Mouse (Mus musculus): Measurements from ENCODE around the gene Parvg. TPM values are rescaled to one million over a fixed set of nuclear protein-coding genes. Genes with fewer than 3 reads are reported as not detected.

Parvg gene
- polyA plus RNA-seq, 1 experiment from 2014 or later = 2.1 TPM

DNA sequence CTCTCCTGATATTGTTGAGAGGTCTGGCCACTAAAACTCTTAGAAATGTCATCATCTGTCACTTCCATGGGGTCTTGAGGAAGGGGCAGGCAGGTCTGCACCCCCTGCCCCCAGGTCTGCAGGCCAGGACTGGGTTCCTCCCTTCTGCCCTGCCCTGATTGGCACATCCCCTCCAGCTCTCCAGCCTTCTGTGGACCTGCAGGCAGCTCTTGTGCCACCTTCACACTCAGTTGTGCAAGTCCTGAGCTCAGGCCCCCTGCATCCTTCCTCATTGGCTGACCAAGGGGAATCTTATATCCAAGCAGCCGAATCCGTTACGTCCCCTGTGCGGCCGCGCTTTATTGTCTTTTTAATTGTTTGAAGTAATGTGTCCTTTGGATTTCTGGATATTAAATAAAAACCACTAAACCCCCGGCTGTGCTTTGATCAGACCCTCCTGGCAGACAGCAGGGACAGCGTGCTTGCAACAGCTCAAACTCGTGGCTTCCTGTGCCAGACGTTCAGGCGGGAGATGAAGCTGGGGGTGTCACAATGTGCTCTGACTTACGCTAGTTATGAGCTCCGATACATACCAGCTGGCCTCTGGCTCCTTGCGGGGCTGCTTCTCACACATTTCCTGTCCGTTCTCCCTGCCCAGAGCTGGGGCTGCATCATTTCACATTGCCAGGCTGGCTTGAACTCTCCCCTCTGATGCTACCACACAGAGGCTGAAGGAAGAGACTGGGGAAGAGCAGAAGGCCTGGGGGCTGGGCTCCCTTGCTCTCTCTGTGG is 8.4 kb upstream of the Parvg start:
- no peaks in the 10 kb centered on the region for H3K27me3 ChIP-seq (ENCODE audit: insufficient read depth, low read length)
- ATAC-seq (ENCODE audit: low FRiP score, low TSS enrichment) = peak; percentile 31; the same call in 1 of the 2 replicates
- H3K9me3 ChIP-seq (ENCODE audit: low read length) = peaks cover 2% of the 10 kb centered on the region; the same call in 1 of the 2 replicates
- no peaks in the 10 kb centered on the region for H3K36me3 ChIP-seq (ENCODE audit: insufficient read depth, low read length)
- H3K4me2 ChIP-seq (replicated peaks; ENCODE audit: low read depth, low read length) = no peak overlapping the region
- H3K4me3 ChIP-seq (ENCODE audit: low read length) = no peak overlapping the region
- 39% methylated on average over 15 of the region's 15 CpGs for WGBS
- no peak overlapping the region for H3K27ac ChIP-seq (ENCODE audit: low read length)
- H3K9ac ChIP-seq (replicated peaks; ENCODE audit: low read length) = peak overlapping the region; percentile 10; the same call in 1 of the 2 replicates
- peaks cover 44% of the 10 kb centered on the region for H3K4me1 ChIP-seq (ENCODE audit: insufficient read depth, low read length)

DNA sequence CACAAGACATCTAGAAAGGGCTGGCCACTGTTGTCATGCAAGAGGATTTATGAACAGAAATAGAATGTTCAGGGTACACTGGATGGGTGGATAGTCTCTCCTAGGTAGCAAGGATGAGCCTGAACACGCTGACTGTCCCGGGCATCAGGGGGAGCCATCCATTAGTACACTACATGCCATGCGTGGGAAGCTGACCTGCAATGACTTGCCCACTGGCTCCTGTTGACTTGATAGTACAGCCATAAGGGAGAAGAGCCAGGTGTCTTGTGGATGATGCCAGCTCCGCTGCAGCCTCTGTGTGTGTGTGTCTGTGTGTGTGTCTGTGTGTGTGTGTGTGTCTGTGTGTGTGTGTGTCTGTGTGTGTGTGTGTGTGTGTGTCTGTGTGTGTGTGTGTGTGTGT is 4.4 kb upstream of the Parvg start:
- H3K4me1 ChIP-seq (ENCODE audit: insufficient read depth, low read length) = peaks cover 12% of the 10 kb centered on the region
- 92% methylated on average over 4 of the region's 4 CpGs for WGBS
- H3K4me2 ChIP-seq (replicated peaks; ENCODE audit: low read depth, low read length) = no peak overlapping the region
- no peak overlapping the region for H3K4me3 ChIP-seq (ENCODE audit: low read length)
- ATAC-seq (ENCODE audit: low FRiP score, low TSS enrichment) = no peak
- no peak overlapping the region for H3K9ac ChIP-seq (replicated peaks; ENCODE audit: low read length)
- no peaks in the 10 kb centered on the region for H3K36me3 ChIP-seq (ENCODE audit: insufficient read depth, low read length)
- peaks cover 2% of the 10 kb centered on the region; the same call in 1 of the 2 replicates for H3K9me3 ChIP-seq (ENCODE audit: low read length)
- no peak overlapping the region for H3K27ac ChIP-seq (ENCODE audit: low read length)
- no peaks in the 10 kb centered on the region for H3K27me3 ChIP-seq (ENCODE audit: insufficient read depth, low read length)

DNA sequence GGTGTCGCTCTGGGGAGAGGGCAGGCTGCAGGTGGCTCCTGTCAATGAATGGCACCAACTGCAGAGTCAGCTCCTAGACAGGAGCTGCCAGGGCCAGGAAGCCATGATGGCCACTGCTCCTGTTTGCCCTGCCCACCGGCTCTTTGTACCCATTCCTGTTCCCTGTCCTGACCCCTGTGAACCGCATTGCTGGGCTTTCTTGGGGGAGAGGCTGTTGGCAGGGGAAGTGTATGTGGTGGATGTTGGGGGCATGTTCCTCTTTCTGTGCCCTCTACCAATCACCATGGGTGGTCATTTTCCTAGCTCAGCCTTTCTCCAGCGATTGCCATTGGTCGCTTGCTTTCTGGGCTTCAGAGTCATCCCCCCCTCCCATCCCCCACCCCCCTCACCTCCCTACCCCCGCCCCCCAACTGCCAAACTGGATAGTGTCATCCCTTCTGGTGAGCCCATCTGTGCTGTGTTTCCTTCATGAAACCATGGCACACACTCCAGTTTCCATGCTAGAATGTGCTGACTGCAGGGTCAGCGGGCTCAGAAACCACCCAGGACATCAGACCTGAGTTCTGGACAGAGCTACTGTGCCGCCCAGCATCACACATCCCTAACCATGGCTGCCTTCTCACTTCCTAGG is 2.2 kb upstream of the Parvg start:
- no peak for ATAC-seq (ENCODE audit: low FRiP score, low TSS enrichment)

DNA sequence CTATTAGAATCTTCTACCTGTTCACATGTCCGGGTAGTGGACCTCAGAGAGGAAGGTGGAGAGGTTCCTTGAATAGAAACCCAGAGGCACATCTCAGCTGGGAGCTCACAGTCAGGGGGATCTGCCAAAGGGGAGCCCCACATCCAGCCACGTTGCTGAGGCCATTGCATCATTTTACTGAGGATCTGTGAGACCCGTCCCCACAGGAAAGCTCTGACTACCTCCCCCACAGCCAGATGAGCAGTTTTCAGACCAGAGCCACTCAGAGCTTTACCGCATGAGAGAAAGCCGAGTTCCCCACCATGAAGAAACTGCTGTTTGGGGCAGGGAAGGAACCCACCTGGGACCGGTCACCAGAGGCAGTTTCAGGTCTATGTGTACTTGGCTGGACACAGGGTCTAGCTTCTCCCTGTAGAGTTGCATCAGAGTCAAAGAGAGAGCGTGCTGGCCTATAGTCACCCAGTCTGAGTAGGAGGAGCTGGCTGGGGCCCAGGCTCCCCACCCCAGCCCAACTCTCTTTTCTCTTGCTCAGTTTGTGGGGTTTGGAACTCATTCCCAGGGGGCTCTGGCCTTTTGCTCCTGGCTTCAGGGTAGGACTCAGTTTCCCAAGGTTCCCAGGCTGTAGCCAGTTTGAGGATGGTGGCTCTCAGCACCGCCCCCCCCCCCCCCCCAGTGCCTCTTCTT is 1.2 kb downstream of the Parvg start:
- Histone ChIP-seq H3K27ac (ENCODE audit: low read length) (no peak overlapping the region), H3K4me2 (replicated peaks; ENCODE audit: low read depth, low read length) (no peak overlapping the region), H3K9me3 (ENCODE audit: low read length) (no peaks in the 10 kb centered on the region), H3K36me3 (ENCODE audit: insufficient read depth, low read length) (no peaks in the 10 kb centered on the region), H3K9ac (replicated peaks; ENCODE audit: low read length) (no peak overlapping the region), H3K27me3 (ENCODE audit: insufficient read depth, low read length) (no peaks in the 10 kb centered on the region), H3K4me3 (ENCODE audit: low read length) (no peak overlapping the region), H3K4me1 (ENCODE audit: insufficient read depth, low read length) (peaks cover 22% of the 10 kb centered on the region)
- no peak for ATAC-seq (ENCODE audit: low FRiP score, low TSS enrichment)
- WGBS = 66% methylated on average over 8 of the region's 8 CpGs

More for the DNA sequence above, 2.2 kb upstream of the Parvg start:
- Histone ChIP-seq H3K36me3 (ENCODE audit: insufficient read depth, low read length) (no peaks in the 10 kb centered on the region), H3K4me1 (ENCODE audit: insufficient read depth, low read length) (peaks cover 10% of the 10 kb centered on the region), H3K27me3 (ENCODE audit: insufficient read depth, low read length) (no peaks in the 10 kb centered on the region), H3K9ac (replicated peaks; ENCODE audit: low read length) (no peak overlapping the region), H3K4me3 (ENCODE audit: low read length) (no peak overlapping the region), H3K4me2 (replicated peaks; ENCODE audit: low read depth, low read length) (no peak overlapping the region), H3K9me3 (ENCODE audit: low read length) (peaks cover 2% of the 10 kb centered on the region; the same call in 1 of the 2 replicates), H3K27ac (ENCODE audit: low read length) (no peak overlapping the region)
- WGBS = 73% methylated on average over 8 of the region's 8 CpGs

DNA sequence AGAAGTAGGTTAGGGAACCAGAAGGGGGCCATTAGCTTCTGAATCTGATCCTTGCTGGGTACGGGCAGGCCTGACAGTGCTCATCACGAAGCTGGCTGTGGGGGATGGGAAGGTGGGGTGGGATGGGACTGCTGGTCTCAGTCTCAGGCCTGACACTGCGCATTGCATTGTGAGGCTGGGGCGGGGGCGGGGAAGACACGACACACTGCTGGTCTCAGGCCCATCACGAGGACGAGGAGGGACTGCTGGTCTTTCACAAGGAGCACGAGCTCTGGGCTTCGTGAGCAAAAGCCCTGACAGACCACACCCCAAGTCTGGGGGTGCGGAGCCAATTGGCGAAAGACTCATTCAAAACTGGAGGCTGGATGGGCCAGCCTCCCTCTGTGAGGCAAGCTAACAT is 1.9 kb downstream of the Parvg start:
- Histone ChIP-seq H3K9ac (replicated peaks; ENCODE audit: low read length) (no peak overlapping the region), H3K36me3 (ENCODE audit: insufficient read depth, low read length) (no peaks in the 10 kb centered on the region), H3K9me3 (ENCODE audit: low read length) (no peaks in the 10 kb centered on the region), H3K4me3 (ENCODE audit: low read length) (no peak overlapping the region), H3K27me3 (ENCODE audit: insufficient read depth, low read length) (no peaks in the 10 kb centered on the region), H3K27ac (ENCODE audit: low read length) (no peak overlapping the region), H3K4me2 (replicated peaks; ENCODE audit: low read depth, low read length) (no peak overlapping the region), H3K4me1 (ENCODE audit: insufficient read depth, low read length) (peaks cover 25% of the 10 kb centered on the region)
- 46% methylated on average over 12 of the region's 12 CpGs for WGBS
- no peak for ATAC-seq (ENCODE audit: low FRiP score, low TSS enrichment)

DNA sequence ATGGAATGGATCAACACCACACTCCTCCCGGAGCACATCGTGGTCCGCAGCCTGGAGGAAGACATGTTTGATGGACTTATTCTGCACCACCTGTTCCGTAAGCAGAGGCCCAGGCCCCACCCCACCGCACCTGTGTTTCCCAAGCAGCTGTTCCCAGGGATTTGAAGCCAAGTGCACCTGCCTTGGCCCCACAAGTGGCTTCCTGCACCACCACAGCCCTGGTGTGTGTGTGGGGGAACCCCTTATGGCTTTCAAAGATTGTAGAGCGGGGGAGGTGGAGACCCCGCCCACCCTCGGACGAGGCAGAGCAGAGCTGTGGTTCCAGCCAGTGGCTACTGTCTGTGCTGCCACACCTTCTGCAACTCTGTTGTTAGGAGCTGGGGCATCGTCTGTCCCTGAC is 5.0 kb downstream of the Parvg start:
- no peaks in the 10 kb centered on the region for H3K27me3 ChIP-seq (ENCODE audit: insufficient read depth, low read length)
- no peaks in the 10 kb centered on the region for H3K36me3 ChIP-seq (ENCODE audit: insufficient read depth, low read length)
- no peak for ATAC-seq (ENCODE audit: low FRiP score, low TSS enrichment)
- no peak overlapping the region for H3K27ac ChIP-seq (ENCODE audit: low read length)
- H3K4me1 ChIP-seq (ENCODE audit: insufficient read depth, low read length) = peaks cover 31% of the 10 kb centered on the region
- WGBS = 75% methylated on average over 10 of the region's 10 CpGs
- no peak overlapping the region for H3K4me2 ChIP-seq (replicated peaks; ENCODE audit: low read depth, low read length)
- no peak overlapping the region for H3K4me3 ChIP-seq (ENCODE audit: low read length)
- H3K9me3 ChIP-seq (ENCODE audit: low read length) = no peaks in the 10 kb centered on the region
- H3K9ac ChIP-seq (replicated peaks; ENCODE audit: low read length) = no peak overlapping the region

DNA sequence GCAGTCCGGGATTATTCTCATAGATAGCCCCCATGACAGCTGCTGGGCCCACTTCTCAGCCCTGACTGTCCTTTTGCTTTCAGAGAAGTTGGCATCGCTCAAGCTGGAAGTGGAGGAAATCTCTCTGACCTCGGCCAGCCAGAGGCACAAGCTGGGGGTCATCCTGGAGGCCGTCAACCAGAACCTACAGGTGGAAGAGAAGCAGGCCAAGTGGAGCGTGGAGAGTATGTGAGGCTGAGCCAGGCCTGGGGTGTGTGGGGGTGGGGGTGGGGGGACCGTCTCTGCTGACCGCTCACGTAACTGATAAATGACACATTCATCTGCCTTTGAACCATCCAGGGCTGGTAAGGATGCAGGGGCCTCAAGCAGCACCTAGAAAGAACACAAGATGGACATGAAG is 6.1 kb downstream of the Parvg start:
- no peak overlapping the region for H3K4me2 ChIP-seq (replicated peaks; ENCODE audit: low read depth, low read length)
- H3K27me3 ChIP-seq (ENCODE audit: insufficient read depth, low read length) = no peaks in the 10 kb centered on the region
- H3K9me3 ChIP-seq (ENCODE audit: low read length) = no peaks in the 10 kb centered on the region
- H3K4me3 ChIP-seq (ENCODE audit: low read length) = no peak overlapping the region
- ATAC-seq (ENCODE audit: low FRiP score, low TSS enrichment) = peak; percentile 55
- H3K4me1 ChIP-seq (ENCODE audit: insufficient read depth, low read length) = peaks cover 30% of the 10 kb centered on the region
- WGBS = 56% methylated on average over 8 of the region's 8 CpGs
- no peak overlapping the region for H3K9ac ChIP-seq (replicated peaks; ENCODE audit: low read length)
- H3K27ac ChIP-seq (ENCODE audit: low read length) = no peak overlapping the region
- H3K36me3 ChIP-seq (ENCODE audit: insufficient read depth, low read length) = no peaks in the 10 kb centered on the region

DNA sequence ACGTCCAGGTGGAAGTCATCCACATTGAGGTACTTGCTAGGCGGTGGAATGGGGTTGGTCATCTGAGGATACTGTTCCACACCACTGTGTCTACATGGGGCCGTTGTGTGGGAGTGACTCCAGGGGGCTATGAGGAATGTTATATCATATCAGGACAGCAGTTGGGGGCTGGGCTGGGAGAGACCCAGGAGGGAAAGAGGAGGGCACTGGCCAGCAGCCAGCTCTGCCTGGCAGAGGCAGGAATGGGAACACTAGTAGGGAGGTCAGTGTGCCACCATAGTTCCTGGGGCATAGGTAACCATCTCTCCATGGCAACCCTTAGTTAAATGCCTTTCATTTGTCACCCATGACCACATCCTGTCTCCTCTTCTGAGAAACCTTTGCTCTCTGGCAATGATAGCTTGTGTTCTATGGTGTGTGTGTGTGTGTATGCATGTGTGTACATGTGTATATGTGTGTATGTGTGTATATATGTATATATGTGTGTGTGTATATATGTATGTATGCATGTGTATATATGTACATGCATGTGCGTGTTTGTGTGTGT is 7.3 kb downstream of the Parvg start:
- no peaks in the 10 kb centered on the region for H3K27me3 ChIP-seq (ENCODE audit: insufficient read depth, low read length)
- no peaks in the 10 kb centered on the region for H3K36me3 ChIP-seq (ENCODE audit: insufficient read depth, low read length)
- H3K4me1 ChIP-seq (ENCODE audit: insufficient read depth, low read length) = peaks cover 21% of the 10 kb centered on the region
- no peak overlapping the region for H3K4me3 ChIP-seq (ENCODE audit: low read length)
- H3K9me3 ChIP-seq (ENCODE audit: low read length) = no peaks in the 10 kb centered on the region
- no peak overlapping the region for H3K9ac ChIP-seq (replicated peaks; ENCODE audit: low read length)
- peak; percentile 50 for ATAC-seq (ENCODE audit: low FRiP score, low TSS enrichment)
- no peak overlapping the region for H3K4me2 ChIP-seq (replicated peaks; ENCODE audit: low read depth, low read length)
- WGBS = 42% methylated on average over 4 of the region's 4 CpGs
- no peak overlapping the region for H3K27ac ChIP-seq (ENCODE audit: low read length)

DNA sequence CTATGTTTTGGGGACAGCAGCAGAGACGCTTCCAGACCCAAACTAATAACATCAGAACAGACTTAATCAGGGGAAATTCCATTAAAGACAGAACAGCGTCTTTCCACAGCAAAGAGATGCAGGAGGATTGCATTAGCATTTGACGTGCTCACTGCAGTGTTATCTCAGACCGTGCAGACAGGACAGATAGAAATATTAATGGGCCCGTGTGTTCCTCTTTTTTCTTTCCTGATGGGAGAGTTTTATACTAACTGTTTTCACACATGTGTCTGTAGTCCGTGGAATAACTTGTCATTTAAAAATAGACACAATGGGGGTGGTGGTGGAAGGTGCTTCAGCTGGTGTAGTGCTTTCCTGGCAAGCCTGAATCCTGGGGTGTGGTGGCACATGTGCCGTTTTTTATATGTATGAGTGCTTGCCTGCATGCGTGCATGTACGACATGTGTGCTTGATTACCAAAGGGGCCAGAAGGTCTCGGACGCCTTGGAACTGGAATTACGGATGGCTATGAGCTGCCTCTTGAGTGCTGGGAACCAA is 12.5 kb downstream of the Parvg start:
- Histone ChIP-seq H3K4me3 (ENCODE audit: low read length) (no peak overlapping the region), H3K27me3 (ENCODE audit: insufficient read depth, low read length) (no peaks in the 10 kb centered on the region), H3K4me1 (ENCODE audit: insufficient read depth, low read length) (no peaks in the 10 kb centered on the region; the same call in 1 of the 2 replicates), H3K9ac (replicated peaks; ENCODE audit: low read length) (no peak overlapping the region), H3K27ac (ENCODE audit: low read length) (no peak overlapping the region), H3K9me3 (ENCODE audit: low read length) (no peaks in the 10 kb centered on the region), H3K4me2 (replicated peaks; ENCODE audit: low read depth, low read length) (no peak overlapping the region), H3K36me3 (ENCODE audit: insufficient read depth, low read length) (no peaks in the 10 kb centered on the region)
- 71% methylated on average over 12 of the region's 12 CpGs for WGBS
- no peak for ATAC-seq (ENCODE audit: low FRiP score, low TSS enrichment)

Measured in kidney, embryonic 16.5 days (tissue).